Mouse (Mus musculus) brain, embryonic 14.5 days (tissue): Measurements from ENCODE around the gene Aicda.

ENCODE experiments used
- CTCF ChIP-seq: fragments of 200-500 bp; IDR thresholded peaks from 2 replicates; pipeline ENCODE4 v1.5.1; 2012; ENCODE audit warnings: inconsistent platforms, mild to moderate bottlenecking, moderate library complexity, borderline replicate concordance; ENCODE audit not compliant: insufficient read depth, insufficient read length; ENCODE audit errors: extremely low read depth
- POLR2A ChIP-seq: fragments of 200-500 bp; IDR thresholded peaks from 2 replicates; pipeline ENCODE4 v1.6.1; 2012; ENCODE audit warnings: mild to moderate bottlenecking, inconsistent platforms, borderline replicate concordance; ENCODE audit not compliant: poor library complexity, insufficient read depth, insufficient read length, severe bottlenecking; ENCODE audit errors: extremely low read depth

DNA sequence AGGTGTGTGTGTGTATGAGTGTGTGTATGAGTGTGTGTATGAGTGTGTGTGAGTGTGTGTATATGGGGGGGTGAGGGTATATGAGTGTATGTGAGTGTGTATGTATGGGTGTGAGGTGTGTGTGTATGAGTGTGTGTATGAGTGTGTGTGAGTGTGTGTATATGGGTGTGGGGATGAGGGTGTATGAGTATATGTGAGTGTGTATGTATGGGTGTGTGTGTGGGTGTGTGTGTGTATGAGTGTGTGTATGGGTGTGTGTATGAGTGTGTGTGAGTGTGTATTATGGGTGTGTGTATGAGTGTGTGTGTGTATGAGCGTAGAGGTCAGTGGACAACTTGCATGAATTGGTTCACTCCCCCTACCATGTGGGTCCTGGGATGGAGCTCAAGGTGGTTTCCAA lies 8.9 kb upstream of the Aicda start:
- no peak for TF ChIP-seq CTCF
- TF ChIP-seq POLR2A: no peak
